Mouse (Mus musculus) lung, postnatal 14 days (tissue): Measurements from ENCODE around the gene Nr2e1.

ENCODE experiments used
- DNase-seq: peaks from one replicate; pipeline ENCODE4 v3.0.0; 2021

Nr2e1 gene

GRCm38 (mm10) chr10:42587961-42588750, 4.7 kb upstream of the Nr2e1 start:
- DNase-seq, result no peak

GRCm38 (mm10) chr10:42585596-42586305, 2.3 kb upstream of the Nr2e1 start:
- no peak for DNase-seq

GRCm38 (mm10) chr10:42585156-42585555, 1.7 kb upstream of the Nr2e1 start:
- DNase-seq, result no peak

GRCm38 (mm10) chr10:42584436-42584983, 1.1 kb upstream of the Nr2e1 start:
- no peak for DNase-seq

- DNase-seq, result no peak
Measured at GRCm38 (mm10) chr10:42583902-42584435, 537 bp upstream of the Nr2e1 start.

- no peak for DNase-seq
Measured at GRCm38 (mm10) chr10:42582566-42583110, 794 bp downstream of the Nr2e1 start.

- DNase-seq, result no peak
Measured at GRCm38 (mm10) chr10:42581694-42582565, 1.5 kb downstream of the Nr2e1 start.

- no peak for DNase-seq
Measured at GRCm38 (mm10) chr10:42580951-42581277, 2.5 kb downstream of the Nr2e1 start.

- DNase-seq, result no peak
Measured at GRCm38 (mm10) chr10:42580131-42580950, 3.1 kb downstream of the Nr2e1 start.

GRCm38 (mm10) chr10:42579475-42580130, 3.8 kb downstream of the Nr2e1 start:
- DNase-seq, result no peak

- no peak for DNase-seq
Measured at GRCm38 (mm10) chr10:42578698-42579474, 4.5 kb downstream of the Nr2e1 start.

GRCm38 (mm10) chr10:42578281-42578675, 5.2 kb downstream of the Nr2e1 start:
- no peak for DNase-seq

GRCm38 (mm10) chr10:42577525-42578280, 5.7 kb downstream of the Nr2e1 start:
- DNase-seq, result no peak

- no peak for DNase-seq
Measured at GRCm38 (mm10) chr10:42574639-42575038, 8.8 kb downstream of the Nr2e1 start.

GRCm38 (mm10) chr10:42572971-42573370, 10.5 kb downstream of the Nr2e1 start:
- DNase-seq, result no peak

- no peak for DNase-seq
Measured at GRCm38 (mm10) chr10:42572567-42572966, 10.9 kb downstream of the Nr2e1 start.

- DNase-seq, result peak; percentile 16
Measured at GRCm38 (mm10) chr10:42562272-42562671, 21.2 kb downstream of the Nr2e1 start.

- no peak for DNase-seq
Measured at GRCm38 (mm10) chr10:42559581-42560200, 23.7 kb downstream of the Nr2e1 start.

- no peak for DNase-seq
Measured at GRCm38 (mm10) chr10:42546507-42546906, 36.9 kb downstream of the Nr2e1 start.
